Mouse (Mus musculus) cerebellum, adult 18-20 months (tissue): ENCODE measurements around the gene Olfr765.
"Not testable (repeated sequence)": the region's sequence is repeated elsewhere in the genome, so short reads cannot be mapped to it uniquely, and the experiment has no call there.

Experiments used
- DNase-seq, 2 experiments: peaks; one replicate each; pipeline ENCODE4 v3.0.0; 2021

Olfr765 gene

DNA sequence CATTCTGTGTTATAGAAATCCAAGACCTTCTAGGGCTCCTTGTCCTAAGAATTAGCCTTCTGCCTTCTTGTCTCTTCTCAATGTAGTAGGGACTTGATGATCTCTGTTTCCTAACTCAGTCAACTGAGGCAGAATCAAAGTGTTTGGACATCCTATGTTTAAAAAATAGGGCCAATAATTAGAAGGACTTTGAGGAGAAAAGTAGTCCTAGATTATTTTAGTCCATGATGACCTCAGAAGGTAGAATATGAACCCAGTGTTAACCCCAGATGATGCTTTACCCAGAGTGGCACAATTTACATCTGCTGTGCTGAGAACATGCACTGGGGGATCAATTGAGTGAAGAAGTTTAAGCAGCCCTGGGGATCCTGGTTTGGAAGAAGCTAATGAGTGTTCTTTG is at the start of gene Olfr765:
Olfr765 (minus strand) TSS at position 101 of the 400 bp plus-strand sequence.
- DNase-seq: not testable (repeated sequence)

- DNase-seq: no peak
Measured at GRCm38 (mm10) chr10:129099275-129099674, 49.5 kb upstream of the Olfr765 start, which contains the start of gene Olfr768. Olfr768 (minus strand) TSS chr10:129099375.

GRCm38 (mm10) chr10:129082810-129083209 is 33.0 kb upstream of the Olfr765 start, which contains the start of gene Olfr767:
Olfr767 (minus strand) TSS chr10:129082910.
- DNase-seq: not testable (repeated sequence)

- no peak for DNase-seq
Measured at GRCm38 (mm10) chr10:129068877-129069276, 19.1 kb upstream of the Olfr765 start, which contains the start of gene Olfr766-ps1. Olfr766-ps1 (minus strand) TSS chr10:129068977.

DNA sequence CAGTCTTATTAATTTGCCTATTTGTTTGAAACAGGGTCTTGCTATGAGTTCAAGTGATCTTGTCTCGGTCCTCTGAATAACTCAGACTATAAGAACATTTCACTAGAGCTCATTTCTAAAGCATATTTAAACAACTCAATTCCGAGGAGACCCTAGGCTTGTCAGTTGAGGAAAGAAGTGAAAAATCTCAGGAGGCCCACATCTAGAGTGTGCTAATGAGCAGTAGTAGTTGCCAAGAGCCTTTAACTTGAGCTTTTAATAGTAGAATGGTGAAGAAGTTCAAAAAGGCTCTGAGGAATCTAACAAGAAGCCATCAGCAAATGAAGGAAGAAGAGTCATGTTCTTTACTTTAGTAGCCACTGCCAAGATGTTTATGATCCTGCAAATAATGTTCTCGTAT is 10.0 kb downstream of the Olfr765 start, which contains the start of gene Olfr764-ps1:
Olfr764-ps1 (minus strand) TSS at position 101 of the 400 bp plus-strand sequence.
- DNase-seq: no peak

- DNase-seq: no peak
Measured at GRCm38 (mm10) chr10:129028343-129028742, 21.5 kb downstream of the Olfr765 start.

DNA sequence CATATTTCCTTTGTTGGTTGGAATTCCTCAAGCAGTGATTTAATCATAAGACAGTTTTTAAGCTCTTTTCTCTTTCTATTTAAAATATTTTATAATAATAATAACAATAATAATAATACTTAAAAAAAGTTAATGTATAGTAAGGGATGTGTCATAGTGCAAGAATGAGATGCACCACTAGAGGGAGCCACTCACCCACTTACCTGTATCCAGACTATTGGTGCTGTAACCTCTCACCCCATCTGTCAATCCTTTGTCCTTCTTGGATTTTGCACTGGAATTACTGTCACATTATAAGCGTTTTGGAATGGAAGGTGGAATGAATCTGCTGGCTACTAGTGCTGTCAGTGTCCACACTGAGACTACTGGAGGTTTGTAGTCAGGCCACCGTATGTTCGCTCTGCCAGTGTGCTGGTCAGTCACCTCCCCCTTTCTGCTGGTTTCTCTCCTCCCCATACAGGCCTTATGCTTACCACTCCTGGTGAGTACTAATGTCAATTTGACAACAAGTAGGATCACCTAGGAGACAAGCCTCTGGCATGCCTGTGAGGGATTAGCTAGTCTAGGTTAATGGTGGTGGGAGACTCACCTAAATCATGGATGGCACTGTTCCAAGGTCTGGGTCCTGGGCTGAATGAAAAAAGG is 23.7 kb downstream of the Olfr765 start:
- DNase-seq: peak in 1 of 2 experiments; percentile 23

DNA sequence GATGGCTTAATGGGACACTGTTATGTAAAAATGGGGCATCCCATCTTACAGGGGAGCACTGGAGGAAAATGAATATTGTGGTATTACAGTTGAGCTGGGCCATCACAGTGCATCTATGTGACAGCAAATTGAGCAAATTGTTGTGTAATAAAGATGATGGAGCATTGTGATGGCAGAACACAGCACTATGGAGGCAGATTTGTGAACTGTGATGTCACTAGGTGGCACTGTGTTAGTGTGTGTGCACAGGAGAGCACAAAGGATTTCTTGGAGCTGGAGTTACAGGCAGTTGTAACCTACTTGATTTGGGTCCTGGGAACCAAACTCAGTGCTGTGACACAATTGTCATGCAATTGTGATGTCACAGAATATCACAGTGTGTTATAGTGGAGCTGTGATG is 26.5 kb downstream of the Olfr765 start:
- DNase-seq: no peak

GRCm38 (mm10) chr10:129014477-129014876 is 35.3 kb downstream of the Olfr765 start:
- DNase-seq: no peak

DNA sequence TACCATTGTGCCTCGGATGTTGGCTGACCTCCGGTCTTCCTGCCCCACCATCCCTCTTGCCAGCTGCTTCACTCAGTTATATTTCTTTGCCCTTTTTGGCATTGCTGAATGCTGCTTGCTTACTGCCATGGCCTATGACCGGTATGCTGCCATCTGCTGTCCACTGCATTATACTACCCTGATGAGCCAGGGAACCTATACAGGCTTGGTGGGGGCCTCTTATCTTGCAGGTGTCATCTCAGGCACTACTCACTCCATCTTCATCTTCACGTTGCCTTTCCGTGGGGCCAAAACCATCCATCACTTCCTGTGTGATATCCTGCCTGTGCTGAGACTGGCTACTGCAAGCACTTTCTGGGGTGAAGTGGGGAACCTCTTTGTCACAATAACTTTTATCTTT is 38.3 kb downstream of the Olfr765 start:
- DNase-seq: not testable (repeated sequence)

GRCm38 (mm10) chr10:129010288-129010841 is 39.4 kb downstream of the Olfr765 start, which contains the start of gene Olfr763:
Olfr763 (plus strand) TSS chr10:129010791.
- no peak for DNase-seq

DNA sequence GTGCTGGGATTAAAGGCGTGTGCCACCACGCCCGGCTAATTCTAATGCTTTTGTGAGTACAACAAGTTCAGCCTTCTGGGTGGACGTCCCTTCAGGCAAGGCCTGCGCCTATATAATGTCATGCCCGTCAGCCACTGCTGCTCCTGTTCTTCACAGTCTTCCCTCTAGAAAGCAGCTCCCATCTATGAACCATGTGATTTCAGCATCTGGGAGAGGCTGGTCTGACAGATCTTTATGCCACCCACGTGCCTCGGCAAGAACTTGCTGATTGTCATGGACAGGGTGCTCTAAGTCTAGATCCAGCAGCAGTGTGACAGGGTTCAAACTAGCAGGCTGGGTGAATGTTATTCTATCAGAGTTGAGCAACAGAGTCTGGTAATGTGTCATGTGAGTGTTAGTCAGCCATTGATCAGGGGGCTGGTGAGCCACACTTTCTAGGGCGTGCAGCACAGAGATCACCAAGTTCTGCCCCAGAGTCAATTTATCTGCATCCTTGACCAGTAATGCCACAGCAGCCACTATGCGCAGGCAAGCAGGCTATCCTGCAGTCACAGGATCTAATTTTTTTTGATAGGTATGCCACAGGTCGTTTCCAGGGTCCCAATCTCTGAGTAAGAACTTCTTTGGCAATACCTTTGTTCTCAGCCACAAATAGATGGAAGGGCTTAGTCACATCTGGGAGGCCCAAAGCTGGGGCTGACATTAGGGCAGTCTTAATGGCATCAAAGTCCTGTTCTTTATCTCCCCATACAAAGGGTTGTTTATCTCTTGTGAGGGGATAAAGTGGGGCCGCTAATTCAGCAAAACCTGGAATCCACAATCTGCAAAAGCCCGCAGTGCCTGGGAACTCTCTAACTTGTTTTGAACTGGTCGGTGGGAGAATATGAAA is 45.5 kb downstream of the Olfr765 start:
- DNase-seq: no peak

DNA sequence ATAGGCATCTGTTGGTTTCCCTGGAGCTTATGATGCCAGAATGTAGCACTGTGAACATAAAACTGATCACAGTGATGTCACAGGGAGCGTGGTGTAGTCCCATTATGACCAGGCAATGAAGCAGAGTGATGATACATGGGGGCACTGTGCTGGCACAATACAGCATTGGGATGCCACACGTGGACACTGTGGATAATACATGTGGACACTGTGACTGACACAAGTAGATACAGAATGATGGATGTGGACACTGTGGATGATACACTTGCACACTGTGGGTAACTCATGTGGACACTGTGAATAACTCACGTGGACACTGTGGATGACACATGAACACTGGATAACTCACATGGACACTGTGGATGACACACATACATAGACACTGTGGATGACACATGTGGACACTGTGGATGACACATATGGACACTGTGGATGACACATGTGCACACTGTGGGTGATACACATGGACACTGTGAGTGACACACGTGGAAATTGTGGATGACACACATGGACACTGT is 53.2 kb downstream of the Olfr765 start:
- no peak for DNase-seq

GRCm38 (mm10) chr10:128995796-128996195 is 54.0 kb downstream of the Olfr765 start:
- DNase-seq: no peak
